Mouse (Mus musculus): ENCODE measurements around the gene Prl2c2.
"Not testable (repeated sequence)": the region's sequence is repeated elsewhere in the genome, so short reads cannot be mapped to it uniquely, and the experiment has no call there.

The Prl2c2 gene

DNA sequence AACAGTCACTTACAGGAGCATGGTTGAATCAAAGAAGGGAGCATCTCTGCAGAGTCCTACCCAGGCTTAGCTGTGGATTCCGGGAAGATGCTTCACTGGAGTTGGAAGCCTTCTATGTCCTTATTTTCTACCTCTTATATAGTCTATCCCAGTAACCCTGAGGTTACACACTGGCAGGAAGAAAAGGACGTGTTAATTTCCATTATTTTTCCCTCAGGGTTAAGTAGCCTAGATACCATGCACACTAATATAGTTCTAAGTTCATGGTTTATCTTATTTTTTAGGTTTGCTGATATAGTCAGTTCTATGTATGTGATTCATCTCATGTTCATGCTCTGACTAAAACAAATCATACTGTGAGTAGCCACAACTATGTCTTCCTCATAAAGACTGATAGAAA, at the start of gene Prl2c2:
Gene Prl2c2, minus strand, starts transcription at position 101 of the 400 bp plus-strand sequence.
- not testable (repeated sequence) for DNase-seq

DNA sequence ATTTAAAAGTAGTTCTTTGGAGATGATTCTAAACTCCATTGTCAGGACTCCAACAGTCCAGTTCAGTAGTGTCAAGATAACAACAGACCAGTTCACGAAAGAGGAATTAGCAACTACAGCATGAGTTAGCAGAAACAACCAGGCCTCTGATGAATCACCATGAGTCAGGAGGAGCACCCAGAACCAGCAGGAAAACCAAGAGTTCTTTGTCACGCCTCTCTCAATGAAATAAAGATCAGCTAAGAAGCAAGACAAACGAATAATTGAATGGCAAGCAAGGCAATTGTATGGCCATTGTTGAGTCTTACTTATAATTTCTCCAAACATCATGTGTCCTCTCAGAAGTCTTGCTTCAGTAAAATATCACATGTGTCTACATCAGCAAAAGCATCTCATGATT, 20.7 kb upstream of the Prl2c2 start:
- DNase-seq: not testable (repeated sequence)

DNA sequence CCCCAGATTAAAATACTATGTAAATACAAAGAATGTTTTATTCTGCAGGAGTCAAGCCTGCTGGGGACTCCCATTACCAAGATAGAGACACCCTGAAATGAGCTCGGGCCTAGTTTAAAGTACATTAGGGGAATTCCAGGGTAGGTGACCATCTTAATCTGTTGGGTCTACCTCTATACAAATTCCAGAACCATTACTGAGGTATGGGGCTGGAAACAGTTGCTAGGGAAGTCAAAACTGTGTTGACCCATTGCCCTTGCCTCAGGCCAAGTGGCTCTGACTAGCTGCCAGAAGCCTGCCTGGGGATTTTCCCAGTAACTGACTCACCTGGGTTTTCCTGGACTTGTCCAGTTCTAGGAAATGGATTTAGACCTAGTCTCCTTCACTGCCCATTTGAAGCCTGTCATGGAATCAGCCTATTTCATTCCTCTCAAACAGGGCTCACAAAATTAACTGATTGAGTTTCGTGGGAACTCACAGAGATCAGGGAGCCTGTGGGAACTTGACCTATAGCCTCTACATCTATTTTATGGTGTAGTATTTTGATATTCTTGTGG, 8.9 kb upstream of the Prl2c2 start:
- DNase-seq: not testable (repeated sequence)
